Mouse (Mus musculus) CH12.LX (cell line): Measurements from ENCODE around the gene Trhr2. TPM values are rescaled to one million over a fixed set of nuclear protein-coding genes. Genes with fewer than 3 reads are reported as not detected.

Experiments used
- DNase-seq: peaks from one replicate; pipeline ENCODE4 v3.0.0-alpha.2; 2013; ENCODE audit errors: extremely low read depth
- H3K27ac ChIP-seq: 2 replicates; pipeline ENCODE4 v1.5.1; 2012; ENCODE audit warnings: low read depth, mild to moderate bottlenecking, control low read depth, moderate library complexity; ENCODE audit not compliant: insufficient read depth
- H3K27me3 ChIP-seq: replicated peaks from 2 replicates; pipeline ENCODE3; 2012; ENCODE audit warnings: inconsistent platforms
- H3K36me3 ChIP-seq, 2 experiments: replicated peaks in 1 of 2; 2 replicates each; pipeline versions ENCODE3 to v1.6.1; 2012; ENCODE audit warnings: inconsistent platforms in 1 of 2, low read length in 1 of 2, mild to moderate bottlenecking in 1 of 2, mixed read lengths in 1 of 2, moderate library complexity in 1 of 2; ENCODE audit not compliant: control insufficient read depth in 1 of 2, insufficient read depth in 1 of 2
- H3K4me1 ChIP-seq, 2 experiments: 2 replicates each; pipeline ENCODE4 v1.6.1; 2012; ENCODE audit warnings: inconsistent platforms in 1 of 2, moderate library complexity in 1 of 2; ENCODE audit not compliant: insufficient read depth in 2 of 2, control insufficient read depth in 1 of 2
- H3K4me2 ChIP-seq: 2 replicates; pipeline ENCODE4 v1.6.1; 2012; ENCODE audit warnings: low read depth, mild to moderate bottlenecking, control low read depth; ENCODE audit not compliant: poor library complexity, insufficient read depth, severe bottlenecking
- H3K4me3 ChIP-seq, 3 experiments: fragments of 150-350 bp in 1 of 3; sonication (generic) in 1 of 3; replicated peaks in 1 of 3; 2 replicates each; pipeline versions ENCODE3 to v1.5.1; 2011 to 2012; ENCODE audit warnings: low read depth in 2 of 3, low read length in 2 of 3, mild to moderate bottlenecking in 2 of 3, moderate library complexity in 2 of 3, control low read depth in 1 of 3, improper control_type of control experiment in 1 of 3, inconsistent platforms in 1 of 3, mixed read lengths in 1 of 3; ENCODE audit not compliant: poor library complexity in 1 of 3
- H3K79me2 ChIP-seq: replicated peaks from 2 replicates; pipeline ENCODE4 v1.6.1; 2012; ENCODE audit warnings: mild to moderate bottlenecking, moderate library complexity; ENCODE audit not compliant: control insufficient read depth, poor library complexity, insufficient read depth, severe bottlenecking; ENCODE audit errors: extremely low read depth
- H3K9ac ChIP-seq: 2 replicates; pipeline ENCODE4 v1.6.1; 2012; ENCODE audit warnings: low read depth, mild to moderate bottlenecking, control low read depth, moderate library complexity; ENCODE audit not compliant: insufficient read depth
- H3K9me3 ChIP-seq: replicated peaks from 2 replicates; pipeline ENCODE3; 2012; ENCODE audit warnings: low read length, inconsistent platforms, mixed read lengths
- BHLHE40 ChIP-seq: IDR thresholded peaks from 2 replicates; pipeline ENCODE4 v1.6.1; 2011; ENCODE audit warnings: mild to moderate bottlenecking, low read depth, low read length, improper control_type of control experiment
- EP300 ChIP-seq: IDR thresholded peaks from 2 replicates; pipeline ENCODE4 v1.6.1; 2011; ENCODE audit warnings: low read length, improper control_type of control experiment
- JUN ChIP-seq: IDR thresholded peaks from 2 replicates; pipeline ENCODE4 v1.6.1; 2011; ENCODE audit warnings: low read depth, mild to moderate bottlenecking, low read length, improper control_type of control experiment, moderate library complexity; ENCODE audit not compliant: insufficient read depth
- KAT2A ChIP-seq: IDR thresholded peaks from 2 replicates; pipeline ENCODE4 v1.6.1; 2012; ENCODE audit warnings: low read length, improper control_type of control experiment, inconsistent platforms; ENCODE audit not compliant: insufficient replicate concordance
- MAFK ChIP-seq: IDR thresholded peaks from 2 replicates; pipeline ENCODE4 v1.6.1; 2011; ENCODE audit warnings: low read length, improper control_type of control experiment; ENCODE audit not compliant: insufficient replicate concordance
- MAZ ChIP-seq: IDR thresholded peaks from 2 replicates; pipeline ENCODE4 v1.6.1; 2012; ENCODE audit warnings: low read depth, mild to moderate bottlenecking, inconsistent platforms, low read length, improper control_type of control experiment, moderate library complexity
- MXI1 ChIP-seq: IDR thresholded peaks from 2 replicates; pipeline ENCODE4 v1.6.1; 2011; ENCODE audit warnings: mild to moderate bottlenecking, low read depth, low read length, improper control_type of control experiment
- MYC ChIP-seq: IDR thresholded peaks from 2 replicates; pipeline ENCODE4 v1.6.1; 2011; ENCODE audit warnings: low read depth, mild to moderate bottlenecking, improper control_type of control experiment, low read length
- RAD21 ChIP-seq: IDR thresholded peaks from 2 replicates; pipeline ENCODE4 v1.6.1; 2011; ENCODE audit warnings: low read depth, mild to moderate bottlenecking, low read length, improper control_type of control experiment, moderate library complexity
- SMC3 ChIP-seq: IDR thresholded peaks from 2 replicates; pipeline ENCODE4 v1.6.1; 2011; ENCODE audit warnings: low read depth, low read length, improper control_type of control experiment
- TCF12 ChIP-seq: IDR thresholded peaks from 2 replicates; pipeline ENCODE4 v1.6.1; 2014; ENCODE audit warnings: low read depth, mild to moderate bottlenecking, inconsistent platforms, low read length, improper control_type of control experiment
- UBTF ChIP-seq: IDR thresholded peaks from 2 replicates; pipeline ENCODE4 v1.6.1; 2012; ENCODE audit warnings: low read depth, mild to moderate bottlenecking, inconsistent platforms, low read length, improper control_type of control experiment, moderate library complexity
- USF1 ChIP-seq: IDR thresholded peaks from 2 replicates; pipeline ENCODE4 v1.6.1; 2014; ENCODE audit warnings: low read depth, mild to moderate bottlenecking, inconsistent platforms, low read length, improper control_type of control experiment
- USF2 ChIP-seq: conservative IDR thresholded peaks from 2 replicates; pipeline ENCODE4 v1.6.1; 2011; ENCODE audit warnings: low read depth, low read length, improper control_type of control experiment
- ZKSCAN1 ChIP-seq: IDR thresholded peaks from 2 replicates; pipeline ENCODE4 v1.6.1; 2012; ENCODE audit warnings: low read depth, inconsistent platforms, low read length, improper control_type of control experiment, borderline replicate concordance
- dilution Hi-C: fragments of 300-500 bp; cut with MboI; formaldehyde crosslinking; loops from 2 replicates; pipeline ENCODE4 v1.14.3; 2020; ENCODE audit warnings: low sequenced_read_pairs; ENCODE audit not compliant: extremely low pct_unique_long_range_greater_than_20kb, extremely low pct_ligation_motif_present
- in situ Hi-C: fragments of 300-500 bp; cut with MboI; formaldehyde crosslinking; loops from 3 replicates; pipeline ENCODE4 v1.14.3; 2019; ENCODE audit warnings: low sequenced_read_pairs, low pct_ligation_motif_present, low pct_unique_long_range_greater_than_20kb, mixed read lengths
- polyA plus RNA-seq: library from polyadenylated mRNA; unstranded; fragments of >175 nt; gene quantifications from 2 replicates; pipeline ENCODE4 v1.2.1, GENCODE M21; 2012; ENCODE audit warnings: low read depth; ENCODE audit not compliant: insufficient read length
- total RNA-seq, 2 experiments: library from RNA; depleted of rRNA; stranded (reverse); fragments of 300-350 nt in 1 of 2; fragments of >200 nt in 1 of 2; gene quantifications; 2 replicates each; pipeline ENCODE4 v1.2.3; 2012 to 2014

The Trhr2 gene
- total and polyA plus RNA-seq, 3 experiments, result 0.25 to 0.51 TPM; not detected in 1

- H3K4me2 ChIP-seq, result no peak overlapping the region
- H3K27me3 ChIP-seq, result no peaks in the 10 kb centered on the region
- dilution Hi-C loops (no loop called here), in situ Hi-C loops (no loop called here)
- peaks cover 0 to 3% of the 10 kb centered on the region in 2 experiments for H3K36me3 ChIP-seq
- no peak for DNase-seq
- TF ChIP-seq SMC3 (no peak), RAD21 (no peak), MYC (no peak), USF2 (no peak), TCF12 (no peak), EP300 (no peak), MAFK (no peak), UBTF (no peak), MAZ (no peak)
- H3K9ac ChIP-seq, result no peak overlapping the region
- H3K9me3 ChIP-seq, result no peaks in the 10 kb centered on the region
- no peaks in the 10 kb centered on the region for H3K79me2 ChIP-seq
- H3K4me3 ChIP-seq, result no peak overlapping the region
- peaks cover 29 to 46% of the 10 kb centered on the region in 2 experiments for H3K4me1 ChIP-seq
- H3K27ac ChIP-seq, result no peak overlapping the region
Observed at GRCm38 (mm10) chr8:122355642-122356606, 4.6 kb downstream of the Trhr2 start.

- in situ Hi-C loops, result no loop called here
- Histone ChIP-seq H3K4me3 (no peak overlapping the region), H3K79me2 (no peaks in the 10 kb centered on the region), H3K27me3 (no peaks in the 10 kb centered on the region), H3K27ac (no peak overlapping the region), H3K9me3 (no peaks in the 10 kb centered on the region), H3K9ac (no peak overlapping the region), H3K36me3 (no peaks in the 10 kb centered on the region), H3K4me1 (peaks cover 22 to 47% of the 10 kb centered on the region in 2 experiments), H3K4me2 (no peak overlapping the region)
- DNase-seq, result no peak
- TF ChIP-seq ZKSCAN1 (no peak), USF1 (no peak), MXI1 (no peak), BHLHE40 (no peak), KAT2A (no peak), JUN (no peak)
- dilution Hi-C loops, result no loop called here
Observed at GRCm38 (mm10) chr8:122354157-122354556, 6.4 kb downstream of the Trhr2 start.
